Mouse (Mus musculus): ENCODE data around the gene Btd. TPM values are rescaled to one million over a fixed set of nuclear protein-coding genes. Genes with fewer than 3 reads are reported as not detected.
A peak's percentile ranks its signal among the peaks of the same experiment; 100 is the strongest.

The Btd gene
- total and polyA plus RNA-seq, 2 experiments from 2014 or later = 18.5 to 21.9 TPM

GRCm38 (mm10) chr14:31641506-31642155, 803 bp downstream of the Btd start:
- H3K9me3 ChIP-seq (ENCODE audit: low read length) = no peaks in the 10 kb centered on the region
- H3K9ac ChIP-seq (replicated peaks; ENCODE audit: low read length, poor library complexity, severe bottlenecking) = peak overlapping the region; percentile 70
- no peaks in the 10 kb centered on the region for H3K27me3 ChIP-seq (ENCODE audit: insufficient read depth, low read length)
- no peak for TF ChIP-seq CTCF (IDR thresholded peaks at IDR 0.05)
- H3K27ac ChIP-seq (ENCODE audit: low read depth, low read length) = no peak overlapping the region
- no peaks in the 10 kb centered on the region for H3K36me3 ChIP-seq (ENCODE audit: insufficient read depth, low read length)
- 64% methylated on average over 9 of the region's 9 CpGs for WGBS
- H3K4me1 ChIP-seq (ENCODE audit: insufficient read depth, low read length) = 0 out of 2 replicates have a peak, but pooled peaks cover 6% of the 10 kb centered on the region
- ATAC-seq (ENCODE audit: low FRiP score) (no peak), DNase-seq (ENCODE audit: low spot score) (no peak)
- H3K4me3 ChIP-seq (ENCODE audit: low read depth, low read length) = peak overlapping the region; percentile 64
- H3K4me2 ChIP-seq (ENCODE audit: low read depth, low read length, poor library complexity, severe bottlenecking) = peak overlapping the region; percentile 98

- Histone ChIP-seq H3K4me1 (ENCODE audit: insufficient read depth, low read length) (0 out of 2 replicates have a peak, but pooled peaks cover 6% of the 10 kb centered on the region), H3K4me3 (ENCODE audit: low read depth, low read length) (no peak overlapping the region), H3K9ac (replicated peaks; ENCODE audit: low read length, poor library complexity, severe bottlenecking) (no peak overlapping the region), H3K27me3 (ENCODE audit: insufficient read depth, low read length) (no peaks in the 10 kb centered on the region), H3K27ac (ENCODE audit: low read depth, low read length) (no peak overlapping the region), H3K9me3 (ENCODE audit: low read length) (no peaks in the 10 kb centered on the region), H3K4me2 (ENCODE audit: low read depth, low read length, poor library complexity, severe bottlenecking) (no peak overlapping the region), H3K36me3 (ENCODE audit: insufficient read depth, low read length) (no peaks in the 10 kb centered on the region)
- TF ChIP-seq CTCF (IDR thresholded peaks at IDR 0.05) = no peak
- DNase-seq (ENCODE audit: low spot score) (no peak), ATAC-seq (ENCODE audit: low FRiP score) (no peak)
- WGBS = 91% methylated on average over 5 of the region's 5 CpGs
Measured at GRCm38 (mm10) chr14:31644183-31644830, 3.5 kb downstream of the Btd start.

GRCm38 (mm10) chr14:31644931-31645547, 4.2 kb downstream of the Btd start:
- DNase-seq (ENCODE audit: low spot score) (no peak), ATAC-seq (ENCODE audit: low FRiP score) (no peak)
- no peak overlapping the region for H3K4me2 ChIP-seq (ENCODE audit: low read depth, low read length, poor library complexity, severe bottlenecking)
- H3K36me3 ChIP-seq (ENCODE audit: insufficient read depth, low read length) = no peaks in the 10 kb centered on the region
- H3K27me3 ChIP-seq (ENCODE audit: insufficient read depth, low read length) = no peaks in the 10 kb centered on the region
- no peak overlapping the region for H3K4me3 ChIP-seq (ENCODE audit: low read depth, low read length)
- 67% methylated on average over 3 of the region's 3 CpGs for WGBS
- H3K4me1 ChIP-seq (ENCODE audit: insufficient read depth, low read length) = 0 out of 2 replicates have a peak, but pooled peaks cover 6% of the 10 kb centered on the region
- peak; percentile 48 for TF ChIP-seq CTCF (IDR thresholded peaks at IDR 0.05)
- H3K9ac ChIP-seq (replicated peaks; ENCODE audit: low read length, poor library complexity, severe bottlenecking) = no peak overlapping the region
- H3K9me3 ChIP-seq (ENCODE audit: low read length) = no peaks in the 10 kb centered on the region
- H3K27ac ChIP-seq (ENCODE audit: low read depth, low read length) = no peak overlapping the region

- Histone ChIP-seq H3K9ac (replicated peaks; ENCODE audit: low read length, poor library complexity, severe bottlenecking) (no peak overlapping the region), H3K4me2 (ENCODE audit: low read depth, low read length, poor library complexity, severe bottlenecking) (no peak overlapping the region), H3K4me3 (ENCODE audit: low read depth, low read length) (no peak overlapping the region), H3K9me3 (ENCODE audit: low read length) (no peaks in the 10 kb centered on the region), H3K36me3 (ENCODE audit: insufficient read depth, low read length) (no peaks in the 10 kb centered on the region), H3K27me3 (ENCODE audit: insufficient read depth, low read length) (no peaks in the 10 kb centered on the region), H3K27ac (ENCODE audit: low read depth, low read length) (no peak overlapping the region), H3K4me1 (ENCODE audit: insufficient read depth, low read length) (0 out of 2 replicates have a peak, but pooled peaks cover 3% of the 10 kb centered on the region)
- no peak for DNase-seq (ENCODE audit: low spot score)
- no peak for TF ChIP-seq CTCF (IDR thresholded peaks at IDR 0.05)
- WGBS = 88% methylated on average over 7 of the region's 7 CpGs
- ATAC-seq (ENCODE audit: low FRiP score) = no peak
Measured at GRCm38 (mm10) chr14:31645920-31646319, 5.1 kb downstream of the Btd start.

DNA sequence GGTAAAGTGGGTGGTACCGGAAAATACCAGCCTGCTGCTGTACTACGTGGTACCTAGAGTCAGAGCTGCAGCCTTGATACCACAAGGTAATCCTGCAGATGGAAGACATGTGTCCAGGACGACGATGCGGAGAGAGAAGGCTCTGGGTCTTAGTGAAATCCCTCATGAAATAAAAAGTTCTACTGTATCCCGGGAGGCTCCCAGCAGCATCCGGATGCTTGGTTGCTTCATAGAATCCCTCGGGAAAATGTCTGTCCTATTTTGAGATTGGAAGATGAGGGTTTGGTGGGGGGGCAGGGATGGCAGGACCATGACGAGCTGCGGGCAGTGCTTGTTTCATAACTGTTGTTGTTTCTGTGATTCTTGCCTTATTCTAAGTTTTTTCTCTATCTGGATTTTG, 7.2 kb downstream of the Btd start:
- ATAC-seq (ENCODE audit: low FRiP score) (no peak), DNase-seq (ENCODE audit: low spot score) (no peak)
- Histone ChIP-seq H3K4me3 (ENCODE audit: low read depth, low read length) (no peak overlapping the region), H3K36me3 (ENCODE audit: insufficient read depth, low read length) (no peaks in the 10 kb centered on the region), H3K27ac (ENCODE audit: low read depth, low read length) (no peak overlapping the region), H3K9me3 (ENCODE audit: low read length) (no peaks in the 10 kb centered on the region), H3K4me2 (ENCODE audit: low read depth, low read length, poor library complexity, severe bottlenecking) (no peak overlapping the region), H3K9ac (replicated peaks; ENCODE audit: low read length, poor library complexity, severe bottlenecking) (no peak overlapping the region), H3K27me3 (ENCODE audit: insufficient read depth, low read length) (no peaks in the 10 kb centered on the region), H3K4me1 (ENCODE audit: insufficient read depth, low read length) (no peaks in the 10 kb centered on the region)
- TF ChIP-seq CTCF (IDR thresholded peaks at IDR 0.05) = no peak
- WGBS = 88% methylated on average over 10 of the region's 10 CpGs

GRCm38 (mm10) chr14:31650347-31650746, 9.5 kb downstream of the Btd start:
- DNase-seq (ENCODE audit: low spot score) (no peak), ATAC-seq (ENCODE audit: low FRiP score) (no peak)
- Histone ChIP-seq H3K27me3 (ENCODE audit: insufficient read depth, low read length) (no peaks in the 10 kb centered on the region), H3K9me3 (ENCODE audit: low read length) (no peaks in the 10 kb centered on the region), H3K9ac (replicated peaks; ENCODE audit: low read length, poor library complexity, severe bottlenecking) (no peak overlapping the region), H3K4me1 (ENCODE audit: insufficient read depth, low read length) (no peaks in the 10 kb centered on the region), H3K27ac (ENCODE audit: low read depth, low read length) (no peak overlapping the region), H3K4me2 (ENCODE audit: low read depth, low read length, poor library complexity, severe bottlenecking) (no peak overlapping the region), H3K36me3 (ENCODE audit: insufficient read depth, low read length) (no peaks in the 10 kb centered on the region), H3K4me3 (ENCODE audit: low read depth, low read length) (no peak overlapping the region)
- TF ChIP-seq CTCF (IDR thresholded peaks at IDR 0.05) = peak; percentile 48
- WGBS = 97% methylated on average over 3 of the region's 3 CpGs
